Mouse (Mus musculus): Measurements from ENCODE around the gene Akr1b8. TPM values are rescaled to one million over a fixed set of nuclear protein-coding genes. Genes with fewer than 3 reads are reported as not detected.

Gene Akr1b8
- polyA plus RNA-seq, 1 experiment from 2014 or later = 9.7 TPM

DNA sequence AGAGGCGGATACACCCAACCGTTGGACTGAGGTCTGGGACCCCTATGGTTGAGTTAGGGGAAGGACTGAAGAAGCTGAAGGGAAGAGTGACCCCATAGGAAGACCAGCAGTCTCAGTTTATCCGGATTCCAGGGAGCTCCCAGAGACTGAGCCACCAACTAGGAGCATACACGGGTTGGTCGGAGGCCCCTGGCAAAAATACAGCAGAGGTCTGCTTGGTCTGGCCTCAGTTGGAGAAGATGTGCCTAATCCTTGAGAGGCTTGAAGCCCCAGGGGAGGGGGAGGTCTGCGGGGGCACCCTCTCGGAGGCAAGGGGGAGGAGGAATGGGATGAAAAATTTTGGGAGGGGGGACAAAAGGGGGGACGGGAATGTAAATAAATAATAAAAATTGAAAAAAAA lies 29.5 kb downstream of the Akr1b8 start:
- DNase-seq (ENCODE audit: low spot score) (no peak), ATAC-seq (replicated peaks; ENCODE audit: low FRiP score) (no peak)
- Histone ChIP-seq H3K27ac (ENCODE audit: low read depth, low read length) (no peak overlapping the region), H3K36me3 (ENCODE audit: control insufficient read depth, insufficient read depth, low read length) (no peaks in the 10 kb centered on the region), H3K4me3 (ENCODE audit: low read depth, low read length) (no peak overlapping the region), H3K27me3 (replicated peaks; ENCODE audit: control insufficient read depth, insufficient read depth, low read length) (no peaks in the 10 kb centered on the region), H3K9me3 (ENCODE audit: control insufficient read depth, low read length) (no peaks in the 10 kb centered on the region), H3K4me2 (peak overlapping the region; percentile 96; the same call in 1 of the 2 replicates), H3K4me1 (replicated peaks; ENCODE audit: control insufficient read depth, insufficient read depth, low read length) (no peaks in the 10 kb centered on the region), H3K9ac (ENCODE audit: low read depth, low read length) (no peak overlapping the region)
- WGBS = 45% methylated on average over 8 of the region's 8 CpGs

DNA sequence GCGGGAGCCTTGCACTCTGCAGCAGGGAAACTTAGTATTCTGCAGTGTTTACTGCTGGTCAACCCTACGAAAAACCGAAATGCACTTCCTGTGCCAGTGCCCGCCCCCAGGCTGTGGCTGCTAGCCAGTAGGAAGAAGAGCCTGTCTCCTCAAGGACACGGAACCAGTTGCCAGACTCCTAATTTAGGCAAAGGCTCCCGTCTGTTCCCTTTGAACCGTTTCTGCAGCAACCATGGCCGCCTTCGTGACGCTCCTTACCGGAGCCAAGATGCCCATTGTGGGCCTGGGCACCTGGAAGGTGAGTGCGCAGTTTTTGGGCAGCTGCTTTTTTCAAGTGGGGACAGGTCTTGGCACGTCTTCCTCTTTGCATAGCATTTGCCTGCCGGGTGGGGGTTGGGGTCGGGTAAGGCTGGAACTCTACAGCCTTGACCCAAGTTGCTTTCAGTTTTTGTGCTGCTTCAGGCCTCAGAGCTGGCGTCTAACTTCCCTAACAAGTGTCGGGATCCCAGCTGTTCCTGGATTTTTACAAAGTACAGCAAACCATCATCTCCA lies 30.3 kb downstream of the Akr1b8 start, which contains the start of gene Akr1b10:
Gene Akr1b10, plus strand, starts transcription at position 109 of the 552 bp plus-strand sequence.
- under 1% methylated on average over 17 of the region's 17 CpGs for WGBS
- peak within 1 kb of the TSS; percentile 96 for H3K4me2 ChIP-seq

GRCm38 (mm10) chr6:34384701-34385370 lies 30.9 kb downstream of the Akr1b8 start:
- no peaks in the 10 kb centered on the region for H3K9me3 ChIP-seq (ENCODE audit: control insufficient read depth, low read length)
- peak overlapping the region; percentile 61 for H3K9ac ChIP-seq (ENCODE audit: low read depth, low read length)
- 2% methylated on average over 13 of the region's 13 CpGs for WGBS
- H3K4me3 ChIP-seq (ENCODE audit: low read depth, low read length) = peak overlapping the region; percentile 60
- H3K4me2 ChIP-seq = peak overlapping the region; percentile 96
- ATAC-seq (replicated peaks; ENCODE audit: low FRiP score) (peak; percentile 79), DNase-seq (ENCODE audit: low spot score) (peak; percentile 46)
- no peaks in the 10 kb centered on the region for H3K27me3 ChIP-seq (replicated peaks; ENCODE audit: control insufficient read depth, insufficient read depth, low read length)
- H3K36me3 ChIP-seq (ENCODE audit: control insufficient read depth, insufficient read depth, low read length) = peaks cover 3% of the 10 kb centered on the region; the same call in 1 of the 2 replicates
- no peaks in the 10 kb centered on the region for H3K4me1 ChIP-seq (replicated peaks; ENCODE audit: control insufficient read depth, insufficient read depth, low read length)
- no peak overlapping the region for H3K27ac ChIP-seq (ENCODE audit: low read depth, low read length)

More for the DNA sequence above, 30.3 kb downstream of the Akr1b8 start, which contains the start of gene Akr1b10:
- ATAC-seq (replicated peaks; ENCODE audit: low FRiP score) (peak; percentile 85), DNase-seq (ENCODE audit: low spot score) (peak; percentile 65)
- peaks cover 2% of the 10 kb centered on the region; the same call in 1 of the 2 replicates for H3K36me3 ChIP-seq (ENCODE audit: control insufficient read depth, insufficient read depth, low read length)
- H3K4me1 ChIP-seq (replicated peaks; ENCODE audit: control insufficient read depth, insufficient read depth, low read length) = no peaks in the 10 kb centered on the region
- H3K27me3 ChIP-seq (replicated peaks; ENCODE audit: control insufficient read depth, insufficient read depth, low read length) = no peaks in the 10 kb centered on the region
- no peak within 1 kb of the TSS; the same call in 1 of the 2 replicates for H3K27ac ChIP-seq (ENCODE audit: low read depth, low read length)
- peak within 1 kb of the TSS; percentile 61 for H3K9ac ChIP-seq (ENCODE audit: low read depth, low read length)
- peak within 1 kb of the TSS; percentile 60 for H3K4me3 ChIP-seq (ENCODE audit: low read depth, low read length)
- no peaks in the 10 kb centered on the region for H3K9me3 ChIP-seq (ENCODE audit: control insufficient read depth, low read length)

DNA sequence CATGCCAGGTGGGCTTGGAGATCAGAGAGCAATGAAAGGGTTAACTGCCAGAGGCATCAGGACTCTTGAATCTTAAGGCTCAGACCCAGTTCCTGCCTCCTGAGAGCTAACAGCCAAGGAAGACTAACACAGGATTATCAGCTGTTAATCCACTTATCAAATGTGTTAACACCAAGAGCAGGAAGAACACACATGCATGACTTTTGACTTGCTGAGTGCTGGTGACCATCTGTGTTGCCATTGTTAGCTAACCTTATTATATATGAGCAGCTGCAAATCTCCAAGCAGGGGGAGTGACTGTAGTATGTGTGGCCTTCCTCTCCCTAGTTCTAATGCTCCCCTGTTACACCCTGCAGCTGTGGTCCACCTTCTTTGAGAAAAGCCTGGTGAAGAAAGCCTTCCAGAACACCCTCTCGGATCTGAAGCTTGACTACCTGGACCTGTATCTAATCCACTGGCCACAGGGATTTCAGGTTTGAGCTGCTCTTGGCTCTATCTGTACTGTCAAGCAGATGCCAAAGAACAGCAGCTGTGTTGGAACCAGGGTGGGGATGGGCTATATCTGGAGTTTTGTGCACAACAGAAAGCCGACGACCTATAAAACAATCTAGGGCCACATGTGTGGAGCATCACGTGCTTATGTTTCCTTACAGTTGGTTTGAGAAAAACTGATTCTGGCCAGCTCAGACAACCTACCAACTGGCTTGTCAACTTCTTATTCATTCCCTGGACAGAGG lies 34.7 kb downstream of the Akr1b8 start:
- Histone ChIP-seq H3K4me2 (no peak overlapping the region), H3K4me3 (ENCODE audit: low read depth, low read length) (no peak overlapping the region), H3K4me1 (replicated peaks; ENCODE audit: control insufficient read depth, insufficient read depth, low read length) (no peaks in the 10 kb centered on the region), H3K9me3 (ENCODE audit: control insufficient read depth, low read length) (no peaks in the 10 kb centered on the region), H3K36me3 (ENCODE audit: control insufficient read depth, insufficient read depth, low read length) (peaks cover 12% of the 10 kb centered on the region; the same call in 1 of the 2 replicates), H3K27ac (ENCODE audit: low read depth, low read length) (no peak overlapping the region), H3K9ac (ENCODE audit: low read depth, low read length) (no peak overlapping the region), H3K27me3 (replicated peaks; ENCODE audit: control insufficient read depth, insufficient read depth, low read length) (no peaks in the 10 kb centered on the region)
- DNase-seq (ENCODE audit: low spot score) (no peak), ATAC-seq (replicated peaks; ENCODE audit: low FRiP score) (no peak)
- WGBS = 85% methylated on average over 4 of the region's 4 CpGs

- H3K9ac ChIP-seq (ENCODE audit: low read depth, low read length) = no peak overlapping the region
- H3K4me3 ChIP-seq (ENCODE audit: low read depth, low read length) = no peak overlapping the region
- DNase-seq (ENCODE audit: low spot score) (no peak), ATAC-seq (replicated peaks; ENCODE audit: low FRiP score) (no peak)
- no peaks in the 10 kb centered on the region for H3K4me1 ChIP-seq (replicated peaks; ENCODE audit: control insufficient read depth, insufficient read depth, low read length)
- peaks cover 5% of the 10 kb centered on the region; the same call in 1 of the 2 replicates for H3K36me3 ChIP-seq (ENCODE audit: control insufficient read depth, insufficient read depth, low read length)
- no peaks in the 10 kb centered on the region for H3K27me3 ChIP-seq (replicated peaks; ENCODE audit: control insufficient read depth, insufficient read depth, low read length)
- no peak overlapping the region for H3K4me2 ChIP-seq
- 77% methylated on average over 5 of the region's 5 CpGs for WGBS
- no peaks in the 10 kb centered on the region for H3K9me3 ChIP-seq (ENCODE audit: control insufficient read depth, low read length)
- H3K27ac ChIP-seq (ENCODE audit: low read depth, low read length) = no peak overlapping the region
These were observed 42.0 kb downstream of the Akr1b8 start for GRCm38 (mm10) chr6:34395897-34396296.

DNA sequence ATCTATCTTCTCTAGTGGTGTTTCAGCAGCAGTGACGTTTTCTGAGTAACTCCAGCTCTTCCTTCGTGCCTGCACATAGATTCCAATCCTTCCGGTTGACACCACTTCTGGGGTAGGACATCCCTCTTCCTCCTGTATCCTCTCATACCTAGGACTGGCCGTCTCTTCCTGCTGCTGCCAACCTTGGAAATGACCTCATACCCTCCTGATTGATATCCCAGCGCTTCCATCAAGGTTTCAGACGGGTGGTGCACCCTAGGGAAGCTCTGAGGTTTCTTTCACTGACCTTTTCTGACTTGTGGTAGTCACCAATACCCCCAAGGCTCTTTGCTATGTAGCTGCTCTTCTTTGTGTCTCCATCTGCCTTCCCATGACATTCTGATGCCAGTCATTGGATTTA lies 44.5 kb downstream of the Akr1b8 start:
- H3K4me2 ChIP-seq = no peak overlapping the region
- H3K9ac ChIP-seq (ENCODE audit: low read depth, low read length) = no peak overlapping the region
- WGBS = 87% methylated on average over 6 of the region's 6 CpGs
- no peaks in the 10 kb centered on the region for H3K9me3 ChIP-seq (ENCODE audit: control insufficient read depth, low read length)
- H3K27ac ChIP-seq (ENCODE audit: low read depth, low read length) = no peak overlapping the region
- DNase-seq (ENCODE audit: low spot score) = no peak
- H3K4me3 ChIP-seq (ENCODE audit: low read depth, low read length) = no peak overlapping the region
- H3K4me1 ChIP-seq (replicated peaks; ENCODE audit: control insufficient read depth, insufficient read depth, low read length) = no peaks in the 10 kb centered on the region
- no peaks in the 10 kb centered on the region for H3K36me3 ChIP-seq (ENCODE audit: control insufficient read depth, insufficient read depth, low read length)
- no peaks in the 10 kb centered on the region for H3K27me3 ChIP-seq (replicated peaks; ENCODE audit: control insufficient read depth, insufficient read depth, low read length)
- no peak for ATAC-seq (replicated peaks; ENCODE audit: low FRiP score)

GRCm38 (mm10) chr6:34399606-34400220 lies 45.8 kb downstream of the Akr1b8 start:
- H3K36me3 ChIP-seq (ENCODE audit: control insufficient read depth, insufficient read depth, low read length) = no peaks in the 10 kb centered on the region
- H3K4me2 ChIP-seq = no peak overlapping the region
- no peak overlapping the region for H3K4me3 ChIP-seq (ENCODE audit: low read depth, low read length)
- no peaks in the 10 kb centered on the region for H3K4me1 ChIP-seq (replicated peaks; ENCODE audit: control insufficient read depth, insufficient read depth, low read length)
- H3K9me3 ChIP-seq (ENCODE audit: control insufficient read depth, low read length) = no peaks in the 10 kb centered on the region
- 79% methylated on average over 13 of the region's 13 CpGs for WGBS
- H3K27me3 ChIP-seq (replicated peaks; ENCODE audit: control insufficient read depth, insufficient read depth, low read length) = no peaks in the 10 kb centered on the region
- no peak for ATAC-seq (replicated peaks; ENCODE audit: low FRiP score)
- no peak for DNase-seq (ENCODE audit: low spot score)
- H3K9ac ChIP-seq (ENCODE audit: low read depth, low read length) = no peak overlapping the region
- H3K27ac ChIP-seq (ENCODE audit: low read depth, low read length) = no peak overlapping the region

DNA sequence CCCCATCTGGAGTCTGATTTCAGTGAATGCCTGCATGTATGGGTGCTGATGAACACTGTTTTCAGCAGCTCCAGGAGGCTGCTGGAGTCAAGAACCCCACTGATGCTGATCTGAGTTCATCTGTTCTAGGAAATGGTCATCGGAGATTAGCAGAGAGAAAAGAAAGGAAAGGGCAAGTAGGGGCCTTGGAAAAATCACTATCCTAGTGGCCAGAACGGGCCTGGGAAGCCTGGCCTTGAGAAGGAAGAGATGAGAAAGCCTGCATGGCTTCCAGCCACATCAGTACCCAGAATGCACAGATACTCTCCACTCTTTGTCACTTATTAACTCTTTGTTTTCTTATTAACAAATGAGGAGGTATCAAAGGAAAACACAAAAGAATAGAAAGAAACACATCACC lies 46.8 kb downstream of the Akr1b8 start:
- Histone ChIP-seq H3K27me3 (replicated peaks; ENCODE audit: control insufficient read depth, insufficient read depth, low read length) (no peaks in the 10 kb centered on the region), H3K27ac (ENCODE audit: low read depth, low read length) (no peak overlapping the region), H3K9ac (ENCODE audit: low read depth, low read length) (no peak overlapping the region), H3K4me1 (replicated peaks; ENCODE audit: control insufficient read depth, insufficient read depth, low read length) (no peaks in the 10 kb centered on the region), H3K9me3 (ENCODE audit: control insufficient read depth, low read length) (no peaks in the 10 kb centered on the region), H3K4me2 (no peak overlapping the region), H3K36me3 (ENCODE audit: control insufficient read depth, insufficient read depth, low read length) (no peaks in the 10 kb centered on the region), H3K4me3 (ENCODE audit: low read depth, low read length) (no peak overlapping the region)
- DNase-seq (ENCODE audit: low spot score) (no peak), ATAC-seq (replicated peaks; ENCODE audit: low FRiP score) (no peak)
- WGBS = 66% methylated on average over 2 of the region's 2 CpGs
